Mouse (Mus musculus) heart, adult 9 months (tissue): ENCODE measurements around the gene Pdzk1ip1.

Experiments used
- DNase-seq, 2 experiments: peaks; one replicate each; pipeline ENCODE4 v3.0.0; 2022; ENCODE audit warnings: low spot score in 2 of 2

Gene Pdzk1ip1

DNA sequence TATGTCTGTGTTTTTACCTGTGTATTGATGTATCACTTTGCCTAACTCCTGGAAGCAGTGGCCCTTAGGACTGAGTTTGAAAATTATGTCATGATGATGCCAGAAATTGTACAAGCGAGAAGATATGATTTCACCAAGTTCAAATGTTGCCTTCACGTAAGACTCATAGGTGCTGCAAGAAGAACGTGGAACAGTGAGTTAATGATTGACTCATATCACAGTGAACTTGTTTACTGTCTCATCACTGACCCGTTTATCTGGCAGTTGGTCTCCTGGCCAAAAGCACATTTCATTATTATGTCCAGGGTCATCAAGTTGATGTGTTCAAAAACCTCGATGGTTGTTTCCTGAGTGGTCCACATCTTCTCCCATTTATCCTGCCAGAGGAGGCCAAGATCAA is 33.1 kb downstream of the Pdzk1ip1 start:
- no peak for DNase-seq

DNA sequence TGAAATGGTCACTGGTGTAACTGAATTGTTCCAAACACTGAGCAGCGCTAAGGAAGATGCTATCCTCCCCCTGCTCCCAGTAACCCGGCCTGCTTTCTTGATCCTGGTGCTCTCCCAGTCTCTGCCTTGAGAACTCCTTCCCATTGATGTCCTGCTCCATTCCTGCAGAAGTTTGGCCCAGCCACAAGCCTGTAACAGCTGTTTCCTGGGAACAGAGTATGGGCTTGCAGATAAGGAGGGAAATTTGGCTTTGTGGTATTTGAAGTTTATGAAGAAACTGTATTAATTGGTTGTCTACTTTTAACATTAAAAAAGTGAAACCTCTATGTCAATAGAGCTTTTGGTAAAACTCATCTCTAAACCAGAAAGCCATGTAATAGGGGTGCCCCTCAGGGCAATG is 35.0 kb downstream of the Pdzk1ip1 start:
- no peak for DNase-seq

DNA sequence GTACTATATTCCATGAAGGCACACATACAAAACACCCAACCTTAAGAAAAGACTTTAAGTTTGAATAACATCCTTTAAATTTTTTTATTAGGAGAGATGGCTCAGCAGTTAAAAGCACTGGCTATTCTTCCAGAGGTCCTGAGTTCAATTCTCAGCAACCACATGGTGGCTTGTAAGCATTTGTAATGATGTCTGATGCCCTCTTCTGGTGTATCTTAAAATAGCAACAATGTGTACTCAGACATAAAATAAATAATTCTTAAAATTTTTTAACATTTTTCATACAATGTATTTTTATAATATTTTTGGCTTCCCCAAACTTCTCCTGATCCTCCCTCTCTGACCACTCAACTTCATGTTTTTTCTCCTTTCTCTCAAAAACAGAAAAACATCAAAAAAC is 36.2 kb downstream of the Pdzk1ip1 start:
- DNase-seq, result no peak

DNA sequence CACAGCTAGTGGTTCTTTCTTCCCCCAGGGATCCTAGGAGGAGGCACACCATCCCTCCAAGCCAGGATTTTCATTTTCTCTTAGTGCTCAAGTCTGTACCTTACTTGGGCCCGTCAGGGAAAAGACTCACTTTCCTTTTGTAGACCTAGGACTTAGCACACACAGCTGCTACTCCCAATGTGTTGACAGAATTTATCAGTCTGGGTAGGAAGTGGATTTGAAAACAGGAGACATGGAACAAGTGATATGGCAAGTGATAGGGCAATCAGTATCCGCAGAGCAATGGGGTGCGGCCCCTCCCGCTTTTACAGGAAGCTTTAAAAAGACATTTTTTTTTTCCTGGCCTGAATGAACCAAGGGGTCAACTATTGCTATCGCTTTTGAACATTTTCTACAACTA is 44.6 kb downstream of the Pdzk1ip1 start:
- DNase-seq, result no peak

DNA sequence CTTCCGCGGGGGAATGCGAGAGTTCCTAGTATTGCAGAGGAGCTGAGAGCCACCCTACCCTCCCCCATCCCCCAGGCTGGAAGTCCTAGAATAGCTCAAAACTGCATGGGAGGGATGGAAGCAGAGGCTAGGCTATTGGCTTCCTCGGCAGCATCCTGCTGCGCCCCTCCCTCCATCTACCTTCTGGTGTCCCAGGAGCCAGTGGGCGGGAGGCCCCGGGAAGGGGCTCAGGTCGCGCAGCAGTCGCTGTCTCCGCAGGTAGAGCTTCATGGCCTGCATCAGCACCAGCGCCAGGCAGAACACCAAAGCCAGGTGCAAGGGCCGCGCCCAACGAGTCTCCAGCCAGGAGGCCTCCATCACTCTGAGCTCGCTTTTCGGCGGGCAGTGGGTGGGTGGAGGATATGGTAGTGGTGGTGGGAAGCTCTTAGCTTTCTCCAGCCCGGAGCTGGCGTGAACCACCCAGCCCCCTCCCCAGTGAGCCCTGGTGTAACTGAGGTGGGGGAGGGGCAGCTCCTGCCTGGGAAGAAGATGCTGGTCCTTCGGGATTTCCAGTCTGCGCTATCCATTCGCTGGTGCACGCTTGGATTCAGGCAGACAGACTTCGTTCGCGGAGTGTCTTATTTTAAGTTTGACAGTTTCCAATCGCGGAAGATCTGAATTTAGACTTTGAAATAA is 45.2 kb downstream of the Pdzk1ip1 start, which contains the start of gene Cyp4x1:
TSS of gene Cyp4x1 (minus strand) at position 661 of the 675 bp plus-strand sequence.
- no peak for DNase-seq

DNA sequence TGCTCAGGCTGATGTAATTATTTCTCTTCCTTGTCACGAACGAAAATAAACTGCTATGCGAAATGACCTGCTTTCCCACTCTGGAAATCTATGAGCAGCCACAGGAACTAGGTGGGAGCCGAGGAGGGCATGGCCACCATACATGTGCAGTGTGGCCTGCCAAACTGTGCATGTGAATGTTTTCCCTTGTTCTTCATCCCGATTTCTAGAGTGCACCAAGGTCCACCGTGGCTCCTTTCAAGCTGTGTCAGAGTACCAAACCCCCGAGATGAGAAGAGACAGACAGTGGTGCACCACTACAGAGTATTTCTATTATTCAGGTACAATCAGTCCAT is 45.8 kb downstream of the Pdzk1ip1 start:
- no peak for DNase-seq
